Mouse (Mus musculus): ENCODE measurements around the gene Fam189a1.

- no peak for TF ChIP-seq CTCF (IDR thresholded peaks at IDR 0.05; ENCODE audit: low read depth)
- TF ChIP-seq EP300 (IDR thresholded peaks at IDR 0.05; ENCODE audit: low read depth): no peak
These were observed 256.1 kb downstream of the Fam189a1 start for GRCm38 (mm10) chr7:64900249-64900648.

Data from liver, embryonic 14.5 days (tissue).